Mouse (Mus musculus) cerebellum, adult 11 months (tissue): ENCODE measurements around the gene Pkd1.

Experiments used
- DNase-seq: peaks from one replicate; pipeline ENCODE4 v3.0.0; 2022

The Pkd1 gene

GRCm38 (mm10) chr17:24533099-24533992, 16.3 kb upstream of the Pkd1 start:
- peak; percentile 91 for DNase-seq

GRCm38 (mm10) chr17:24534160-24534718, 15.4 kb upstream of the Pkd1 start, which contains the start of gene Rab26:
Gene Rab26 (minus strand): TSS chr17:24534210.
- DNase-seq: no peak

GRCm38 (mm10) chr17:24535300-24535699, 14.3 kb upstream of the Pkd1 start:
- no peak for DNase-seq

GRCm38 (mm10) chr17:24537536-24537935, 12.1 kb upstream of the Pkd1 start:
- no peak for DNase-seq

- DNase-seq: no peak
Measured at GRCm38 (mm10) chr17:24538950-24539349, 10.7 kb upstream of the Pkd1 start.

GRCm38 (mm10) chr17:24540375-24540774, 9.3 kb upstream of the Pkd1 start:
- no peak for DNase-seq

- no peak for DNase-seq
Measured at GRCm38 (mm10) chr17:24544613-24545012, 5.0 kb upstream of the Pkd1 start.

- DNase-seq: no peak
Measured at GRCm38 (mm10) chr17:24545247-24545646, 4.4 kb upstream of the Pkd1 start.

GRCm38 (mm10) chr17:24546234-24546633, 3.4 kb upstream of the Pkd1 start:
- DNase-seq: no peak

- DNase-seq: no peak
Measured at GRCm38 (mm10) chr17:24548435-24548834, 1.2 kb upstream of the Pkd1 start.

GRCm38 (mm10) chr17:24548921-24549617, 565 bp upstream of the Pkd1 start:
- peak; percentile 78 for DNase-seq

- DNase-seq: peak; percentile 80
Measured at GRCm38 (mm10) chr17:24550416-24551049, 899 bp downstream of the Pkd1 start.

GRCm38 (mm10) chr17:24551050-24551444, 1.4 kb downstream of the Pkd1 start:
- DNase-seq: no peak

- no peak for DNase-seq
Measured at GRCm38 (mm10) chr17:24557091-24557490, 7.5 kb downstream of the Pkd1 start.

GRCm38 (mm10) chr17:24558600-24559099, 9.0 kb downstream of the Pkd1 start:
- DNase-seq: no peak

GRCm38 (mm10) chr17:24559146-24559545, 9.5 kb downstream of the Pkd1 start:
- no peak for DNase-seq

- DNase-seq: peak; percentile 52
Measured at GRCm38 (mm10) chr17:24560301-24561028, 10.8 kb downstream of the Pkd1 start.

- DNase-seq: no peak
Measured at GRCm38 (mm10) chr17:24561592-24561991, 12.0 kb downstream of the Pkd1 start.

- no peak for DNase-seq
Measured at GRCm38 (mm10) chr17:24563638-24564037, 14.0 kb downstream of the Pkd1 start.

GRCm38 (mm10) chr17:24564422-24564821, 14.8 kb downstream of the Pkd1 start:
- no peak for DNase-seq

- no peak for DNase-seq
Measured at GRCm38 (mm10) chr17:24565092-24565491, 15.5 kb downstream of the Pkd1 start.

- no peak for DNase-seq
Measured at GRCm38 (mm10) chr17:24565792-24566191, 16.2 kb downstream of the Pkd1 start.
